Mouse (Mus musculus) T-helper 2 cell (primary cell): ENCODE measurements at regions not wholly inside any gene's neighbourhood (a gene's known extent, or its start where the extent isn't known, plus 50 kb on each side); places are given as distances from the start of the nearest gene placed in this dataset.

Source experiments
- in situ Hi-C: fragments of 300-600 bp; cut with MboI, MseI; formaldehyde crosslinking; loops from one replicate; pipeline ENCODE4 v1.15.1; 2025; ENCODE audit warnings: high pct_unique_total_duplicates

DNA sequence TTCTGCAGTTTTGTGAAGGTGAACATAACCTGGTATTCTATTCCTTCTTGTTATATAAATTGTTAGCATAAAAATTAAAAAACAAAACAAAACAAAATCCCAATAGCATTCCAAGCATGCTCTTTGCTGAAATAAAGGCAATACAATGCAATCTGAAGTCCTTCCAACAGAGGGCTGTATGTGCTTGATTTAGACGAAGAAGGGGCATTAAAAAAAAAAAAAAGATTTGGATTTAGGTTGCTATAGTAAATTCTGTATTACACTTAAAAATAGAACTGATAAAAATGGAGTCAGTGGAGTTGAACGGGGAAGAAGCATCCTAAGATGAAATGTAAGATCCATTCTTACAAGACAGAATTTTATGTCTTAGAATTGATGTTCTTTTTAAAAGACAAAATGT lies 810.6 kb upstream of the Gm5150 start:
- in situ Hi-C loops: no loop called here

DNA sequence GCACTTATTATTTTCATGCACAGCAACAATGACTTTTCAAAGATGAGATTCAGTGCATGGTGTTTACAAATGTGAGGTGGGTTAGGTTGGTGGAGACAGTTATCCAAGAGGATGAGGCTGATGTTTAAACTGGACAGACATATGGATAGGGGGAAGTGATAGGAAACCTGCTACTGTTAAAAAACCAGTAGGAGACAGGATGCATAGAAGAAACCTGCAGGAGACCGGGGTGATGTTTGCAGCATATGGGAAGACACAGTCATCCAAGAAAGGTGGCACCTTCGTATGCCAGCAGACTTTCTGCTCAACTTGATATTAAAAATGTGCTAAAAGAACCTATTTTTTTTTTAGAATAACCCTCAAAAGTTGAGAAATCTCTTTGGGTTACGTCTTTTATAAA lies 809.9 kb upstream of the Gm5150 start:
- in situ Hi-C loops: no loop called here

DNA sequence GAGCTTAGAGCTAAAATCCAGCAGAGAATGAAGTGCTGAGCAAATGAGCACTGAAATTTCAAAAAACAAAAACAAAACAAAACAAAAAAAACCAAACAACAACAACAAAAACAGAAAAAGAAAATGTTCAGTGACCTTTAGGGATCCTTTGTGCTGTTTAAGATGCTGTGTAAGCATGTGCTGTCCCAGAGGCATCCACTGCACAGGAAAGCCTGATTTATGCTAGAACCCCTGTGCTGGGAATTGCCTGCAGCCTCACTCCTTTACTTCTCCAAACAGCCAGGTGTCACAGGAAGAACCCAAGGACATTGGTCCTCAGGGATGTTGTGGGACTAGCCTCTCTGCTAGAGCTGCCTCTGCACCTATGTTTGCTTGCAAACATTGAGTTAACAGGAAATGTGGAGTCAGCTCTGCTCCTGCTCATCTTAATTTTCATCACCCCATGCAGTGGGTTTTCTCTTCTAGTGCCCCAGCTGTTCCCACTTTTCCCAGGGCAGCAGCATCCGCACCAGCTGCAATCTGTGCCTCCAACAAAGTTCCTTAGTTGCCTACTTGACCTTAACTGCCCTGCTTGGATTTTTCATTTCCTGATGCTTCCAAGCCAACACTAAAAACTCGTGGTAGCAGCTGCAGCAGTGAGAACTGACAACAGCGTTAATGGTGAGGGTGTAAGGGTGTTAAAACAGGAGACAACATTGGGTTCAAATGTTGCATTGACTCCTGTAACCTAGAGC lies 804.8 kb upstream of the Gm5150 start:
- in situ Hi-C loops: no loop called here

DNA sequence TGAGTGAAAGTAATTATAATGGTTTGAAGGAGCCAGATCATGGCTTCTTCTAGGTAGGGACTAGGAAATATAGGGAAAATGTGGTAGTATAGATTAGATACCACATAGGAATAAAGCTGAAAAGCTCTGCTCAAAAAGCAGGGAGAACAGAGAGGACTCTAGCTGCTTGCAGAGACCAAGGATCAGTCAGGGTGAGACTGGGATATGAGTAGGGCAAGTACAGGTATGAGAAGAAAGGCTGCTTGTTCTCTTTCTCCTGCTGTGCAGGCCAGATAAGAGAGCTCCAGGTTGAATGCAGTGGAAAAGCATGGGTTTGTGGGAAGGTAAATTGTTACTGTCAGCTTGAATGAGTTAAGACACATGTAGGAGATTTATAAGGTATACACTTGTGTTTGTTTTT lies 797.4 kb upstream of the Gm5150 start:
- in situ Hi-C loops: no loop called here
